Mouse (Mus musculus) liver, embryonic 11.5 days (tissue): ENCODE results near the gene Krtap9-3. TPM values are rescaled to one million over a fixed set of nuclear protein-coding genes. Genes with fewer than 3 reads are reported as not detected.

Experiments
- ATAC-seq: fragments of 200-750 bp; cut with Nextera tagmentation; replicated peaks from 2 replicates; pipeline ENCODE4 v1.8.0; 2017; ENCODE audit warnings: moderate number of reproducible peaks, mild to moderate bottlenecking, moderate TSS enrichment, moderate library complexity; ENCODE audit not compliant: low FRiP score
- DNase-seq: peaks from one replicate; pipeline ENCODE4 v3.0.0-alpha.2; 2017; ENCODE audit warnings: low spot score
- H3K27ac ChIP-seq: fragments of 300-500 bp; sonication (generic); 2 replicates; pipeline ENCODE4 v1.5.1; 2014; ENCODE audit warnings: mild to moderate bottlenecking, low read depth, low read length, control low read depth
- H3K27me3 ChIP-seq: fragments of 300-500 bp; sonication (generic); replicated peaks from 2 replicates; pipeline ENCODE4 v1.6.1; 2014; ENCODE audit warnings: low read length, mixed read lengths; ENCODE audit not compliant: control insufficient read depth, insufficient read depth
- H3K36me3 ChIP-seq: fragments of 300-500 bp; sonication (generic); 2 replicates; pipeline ENCODE4 v1.6.1; 2014; ENCODE audit warnings: mild to moderate bottlenecking, low read length, moderate library complexity, mixed read lengths; ENCODE audit not compliant: control insufficient read depth, insufficient read depth
- H3K4me1 ChIP-seq: fragments of 300-500 bp; sonication (generic); replicated peaks from 2 replicates; pipeline ENCODE4 v1.6.1; 2014; ENCODE audit warnings: low read length, mixed read lengths; ENCODE audit not compliant: control insufficient read depth, insufficient read depth
- H3K4me2 ChIP-seq: fragments of 300-500 bp; sonication (generic); 2 replicates; pipeline ENCODE4 v1.6.1; 2014; ENCODE audit warnings: mild to moderate bottlenecking, control low read depth, moderate library complexity
- H3K4me3 ChIP-seq: fragments of 300-500 bp; sonication (generic); 2 replicates; pipeline ENCODE4 v1.5.1; 2014; ENCODE audit warnings: low read depth, low read length, control low read depth
- H3K9ac ChIP-seq: fragments of 300-500 bp; sonication (generic); 2 replicates; pipeline ENCODE4 v1.6.1; 2014; ENCODE audit warnings: low read depth, low read length, control low read depth
- H3K9me3 ChIP-seq: fragments of 300-500 bp; sonication (generic); 2 replicates; pipeline ENCODE4 v1.6.1; 2016; ENCODE audit warnings: low read length, inconsistent platforms, mixed read lengths; ENCODE audit not compliant: control insufficient read depth
- WGBS: fragments of 180-500 bp; shearing (Covaris S2); extraction: QIAGEN DNeasy Blood & Tissue Kit; methylation state at CpG from one replicate; pipeline ENCODE4 v1.1.7; 2014; 5-methylcytosine and 5-hydroxymethylcytosine counted together
- polyA plus RNA-seq: library from polyadenylated mRNA; unstranded; fragments of >200 nt; fragmentation: Nextera tagmentation; extraction: Ambion mirVana; gene quantifications from 2 replicates; pipeline ENCODE4 v1.2.1, GENCODE M21; 2014

The Krtap9-3 gene
- polyA plus RNA-seq, 1 experiment from 2014 or later: not detected

GRCm38 (mm10) chr11:99556753-99557152 is 41.2 kb downstream of the Krtap9-3 start, which contains the start of gene Krtap3-2:
Gene Krtap3-2, minus strand, starts transcription at chr11:99556853.
- no peak for DNase-seq
- H3K4me1 ChIP-seq: no peaks in the 10 kb centered on the region
- H3K27me3 ChIP-seq: no peaks in the 10 kb centered on the region
- no peak within 1 kb of the TSS for H3K4me2 ChIP-seq
- ATAC-seq: no peak
- H3K9ac ChIP-seq: no peak within 1 kb of the TSS
- no peaks in the 10 kb centered on the region for H3K36me3 ChIP-seq
- H3K9me3 ChIP-seq: no peaks in the 10 kb centered on the region
- no peak within 1 kb of the TSS for H3K4me3 ChIP-seq
- WGBS: 84% methylated on average over 2 of the region's 2 CpGs
- H3K27ac ChIP-seq: no peak within 1 kb of the TSS

- H3K36me3 ChIP-seq: no peaks in the 10 kb centered on the region
- no peaks in the 10 kb centered on the region for H3K27me3 ChIP-seq
- H3K4me2 ChIP-seq: no peak overlapping the region
- no peaks in the 10 kb centered on the region for H3K9me3 ChIP-seq
- H3K9ac ChIP-seq: no peak overlapping the region
- no peak overlapping the region for H3K4me3 ChIP-seq
- ATAC-seq (no peak), DNase-seq (no peak)
- WGBS: 66% methylated on average over 2 of the region's 2 CpGs
- no peak overlapping the region for H3K27ac ChIP-seq
- no peaks in the 10 kb centered on the region for H3K4me1 ChIP-seq
Measured at GRCm38 (mm10) chr11:99556195-99556594, 41.7 kb downstream of the Krtap9-3 start.

- H3K4me3 ChIP-seq: no peak within 1 kb of the TSS
- no peak within 1 kb of the TSS for H3K9ac ChIP-seq
- no peak within 1 kb of the TSS for H3K4me2 ChIP-seq
- H3K9me3 ChIP-seq: no peaks in the 10 kb centered on the region
- DNase-seq: no peak
- H3K4me1 ChIP-seq: no peaks in the 10 kb centered on the region
- no peak within 1 kb of the TSS for H3K27ac ChIP-seq
- no peaks in the 10 kb centered on the region for H3K27me3 ChIP-seq
- 60% methylated on average over 4 of the region's 4 CpGs for WGBS
- no peak for ATAC-seq
- H3K36me3 ChIP-seq: no peaks in the 10 kb centered on the region
Measured at GRCm38 (mm10) chr11:99550765-99551164, 47.1 kb downstream of the Krtap9-3 start, which contains the start of gene Krtap3-3. Gene Krtap3-3, minus strand, starts transcription at chr11:99550865.

- H3K27ac ChIP-seq: no peak overlapping the region
- no peaks in the 10 kb centered on the region for H3K4me1 ChIP-seq
- H3K9me3 ChIP-seq: no peaks in the 10 kb centered on the region
- no peaks in the 10 kb centered on the region for H3K36me3 ChIP-seq
- ATAC-seq: no peak
- no peak for DNase-seq
- H3K4me3 ChIP-seq: no peak overlapping the region
- H3K4me2 ChIP-seq: no peak overlapping the region
- no peak overlapping the region for H3K9ac ChIP-seq
- no peaks in the 10 kb centered on the region for H3K27me3 ChIP-seq
Measured at GRCm38 (mm10) chr11:99547892-99548291, 50.0 kb downstream of the Krtap9-3 start.

Other genes with a start within 250 kb of the Krtap9-3 start
- gene Krt27, start 247.0 kb downstream of the Krtap9-3 start, polyA plus RNA-seq: not detected in 2 replicates
- 0.32 TPM in 1 of 2 replicates, not detected in the other for gene Krt28, start 223.2 kb downstream of the Krtap9-3 start, polyA plus RNA-seq
- 10.0 and 13.1 TPM in 2 replicates for gene Krt10, start 208.7 kb downstream of the Krtap9-3 start, polyA plus RNA-seq
- gene Krt12, start 175.8 kb downstream of the Krtap9-3 start, polyA plus RNA-seq: not detected in 2 replicates
- 32.1 and 34.1 TPM in 2 replicates for gene Krt20, start 160.0 kb downstream of the Krtap9-3 start, polyA plus RNA-seq
- gene Krt23, start 105.0 kb downstream of the Krtap9-3 start, polyA plus RNA-seq: 0.38 TPM in 2 replicates
- not detected in 2 replicates for gene Krt39, start 76.8 kb downstream of the Krtap9-3 start, polyA plus RNA-seq
- 0.21 TPM in 1 of 2 replicates, not detected in the other for gene Krt40, start 54.9 kb downstream of the Krtap9-3 start, polyA plus RNA-seq
- not detected in 2 replicates for gene Krtap3-3, start 47.2 kb downstream of the Krtap9-3 start, polyA plus RNA-seq
- not detected in 2 replicates for gene Krtap3-2, start 41.3 kb downstream of the Krtap9-3 start, polyA plus RNA-seq
- gene Gm11939, start 38.6 kb downstream of the Krtap9-3 start, polyA plus RNA-seq: not detected in 2 replicates
- not detected in 2 replicates for gene Krtap3-1, start 31.5 kb downstream of the Krtap9-3 start, polyA plus RNA-seq
- gene Krtap1-5, start 17.1 kb downstream of the Krtap9-3 start, polyA plus RNA-seq: not detected in 2 replicates
- not detected in 2 replicates for gene Krtap1-4, start 14.5 kb downstream of the Krtap9-3 start, polyA plus RNA-seq
- not detected in 2 replicates for gene Krtap1-3, start 6.8 kb downstream of the Krtap9-3 start, polyA plus RNA-seq
- gene Gm11938, start 5.2 kb upstream of the Krtap9-3 start, polyA plus RNA-seq: not detected in 2 replicates
- gene Gm11937, start 12.1 kb upstream of the Krtap9-3 start, polyA plus RNA-seq: not detected in 2 replicates
- not detected in 2 replicates for gene Krtap2-4, start 16.7 kb upstream of the Krtap9-3 start, polyA plus RNA-seq
- not detected in 2 replicates for gene Gm11562, start 22.3 kb upstream of the Krtap9-3 start, polyA plus RNA-seq
- not detected in 2 replicates for gene Krtap4-1, start 30.1 kb upstream of the Krtap9-3 start, polyA plus RNA-seq
- not detected in 2 replicates for gene Krtap4-2, start 37.0 kb upstream of the Krtap9-3 start, polyA plus RNA-seq
- gene Krtap4-7, start 46.0 kb upstream of the Krtap9-3 start, polyA plus RNA-seq: not detected in 2 replicates
- not detected in 2 replicates for gene Gm11555, start 52.1 kb upstream of the Krtap9-3 start, polyA plus RNA-seq
- gene Gm11563, start 60.9 kb upstream of the Krtap9-3 start, polyA plus RNA-seq: not detected in 2 replicates
- gene Krtap4-6, start 67.9 kb upstream of the Krtap9-3 start, polyA plus RNA-seq: not detected in 2 replicates
- not detected in 2 replicates for gene Gm14190, start 92.6 kb upstream of the Krtap9-3 start, polyA plus RNA-seq
- gene Gm14180, start 136.2 kb upstream of the Krtap9-3 start, polyA plus RNA-seq: not detected in 2 replicates
- gene Gm11595, start 174.8 kb upstream of the Krtap9-3 start, polyA plus RNA-seq: not detected in 2 replicates
- gene Krtap4-8, start 182.6 kb upstream of the Krtap9-3 start, polyA plus RNA-seq: not detected in 2 replicates
- gene Krtap4-9, start 187.1 kb upstream of the Krtap9-3 start, polyA plus RNA-seq: not detected in 2 replicates
- not detected in 2 replicates for gene Gm11596, start 195.4 kb upstream of the Krtap9-3 start, polyA plus RNA-seq
- not detected in 2 replicates for gene Gm11569, start 200.8 kb upstream of the Krtap9-3 start, polyA plus RNA-seq
- gene Gm11554, start 206.3 kb upstream of the Krtap9-3 start, polyA plus RNA-seq: not detected in 2 replicates
- gene Krtap4-13, start 211.8 kb upstream of the Krtap9-3 start, polyA plus RNA-seq: not detected in 2 replicates
- not detected in 2 replicates for gene Gm11564, start 217.6 kb upstream of the Krtap9-3 start, polyA plus RNA-seq
- gene 2300003K06Rik, start 240.0 kb upstream of the Krtap9-3 start, polyA plus RNA-seq: not detected in 2 replicates